Mouse (Mus musculus): ENCODE data around the gene Kras. TPM values are rescaled to one million over a fixed set of nuclear protein-coding genes. Genes with fewer than 3 reads are reported as not detected.
A peak's percentile ranks its signal among the peaks of the same experiment; 100 is the strongest.

The Kras gene
- polyA plus RNA-seq (2015; fragmentation: Nextera tagmentation; extraction: Ambion mirVana): 65.5 and 70.7 TPM in 2 replicates

DNA sequence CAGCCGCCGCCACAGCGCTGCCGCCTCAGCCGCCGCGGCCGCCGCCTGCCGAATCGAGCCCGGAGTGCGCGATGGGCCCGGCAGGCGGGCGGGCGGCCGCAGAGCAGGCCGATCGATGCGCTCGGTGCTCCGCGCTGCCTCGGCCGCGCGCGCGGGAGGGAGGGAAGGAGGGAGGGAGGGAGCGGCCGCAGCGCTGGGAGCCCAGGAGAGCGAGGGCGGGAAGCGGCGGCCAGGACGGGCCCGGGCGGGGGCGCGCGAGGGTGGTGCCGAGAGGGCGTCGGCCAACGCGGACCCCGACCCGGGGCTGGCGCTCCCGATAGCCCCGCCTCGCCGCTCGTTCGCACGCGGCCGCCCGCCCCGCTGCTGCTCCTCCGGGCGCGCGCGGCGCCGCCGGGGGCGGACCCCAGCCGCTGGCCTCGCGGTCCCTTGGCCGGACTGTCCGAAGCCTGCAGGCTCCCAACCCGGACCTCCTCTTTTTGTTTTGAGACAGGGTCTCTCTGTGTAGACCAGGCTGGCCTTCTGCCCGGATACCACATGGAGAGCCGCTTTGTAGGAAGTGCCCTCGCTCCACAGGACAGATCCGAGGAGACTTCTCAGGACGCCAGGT, at the start of gene Kras:
Gene Kras (minus strand): TSS at position 55 of the 607 bp plus-strand sequence.
- Histone ChIP-seq H3K9ac (peak within 1 kb of the TSS; percentile 87), H3K9me3 (replicated peaks) (no peaks in the 10 kb centered on the region), H3K36me3 (peaks cover 3% of the 10 kb centered on the region; the same call in 1 of the 2 replicates), H3K4me3 (replicated peaks) (peak within 1 kb of the TSS; percentile 87), H3K4me2 (replicated peaks) (peak within 1 kb of the TSS; percentile 77), H3K27me3 (no peaks in the 10 kb centered on the region), H3K27ac (replicated peaks) (peak within 1 kb of the TSS; percentile 89), H3K4me1 (peaks cover 15% of the 10 kb centered on the region)
- under 1% methylated on average over 62 of the region's 83 CpGs for WGBS
- ATAC-seq (ENCODE audit: insufficient number of reproducible peaks, low FRiP score, low TSS enrichment, low read depth): peak; percentile 96

DNA sequence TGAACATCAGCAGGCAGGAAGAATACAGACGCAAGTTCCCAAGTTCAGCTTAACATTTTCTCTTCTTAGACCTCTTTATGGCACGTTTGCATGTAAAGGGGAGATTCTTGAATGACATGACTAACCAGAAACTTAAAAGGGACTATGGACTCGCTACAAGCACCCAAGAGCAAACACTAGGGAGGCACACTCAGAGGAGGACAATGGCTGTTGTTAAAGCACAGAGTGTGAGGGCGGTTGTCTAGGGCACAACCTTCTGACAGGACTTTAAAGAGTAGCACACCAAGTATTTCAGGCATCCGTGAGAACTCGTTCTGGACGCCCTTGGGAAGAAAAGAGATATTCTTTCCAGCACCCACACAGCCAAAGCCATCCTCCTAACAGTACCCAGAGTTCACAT, 47.6 kb upstream of the Kras start:
- Histone ChIP-seq H3K27me3 (no peaks in the 10 kb centered on the region), H3K9me3 (replicated peaks) (no peaks in the 10 kb centered on the region), H3K4me2 (replicated peaks) (no peak overlapping the region), H3K36me3 (no peaks in the 10 kb centered on the region), H3K4me3 (replicated peaks) (no peak overlapping the region), H3K4me1 (peaks cover 17% of the 10 kb centered on the region), H3K27ac (replicated peaks) (no peak overlapping the region), H3K9ac (no peak overlapping the region)
- no peak for ATAC-seq (ENCODE audit: insufficient number of reproducible peaks, low FRiP score, low TSS enrichment, low read depth)
- 49% methylated on average over 7 of the region's 7 CpGs for whole genome bisulfite sequencing

DNA sequence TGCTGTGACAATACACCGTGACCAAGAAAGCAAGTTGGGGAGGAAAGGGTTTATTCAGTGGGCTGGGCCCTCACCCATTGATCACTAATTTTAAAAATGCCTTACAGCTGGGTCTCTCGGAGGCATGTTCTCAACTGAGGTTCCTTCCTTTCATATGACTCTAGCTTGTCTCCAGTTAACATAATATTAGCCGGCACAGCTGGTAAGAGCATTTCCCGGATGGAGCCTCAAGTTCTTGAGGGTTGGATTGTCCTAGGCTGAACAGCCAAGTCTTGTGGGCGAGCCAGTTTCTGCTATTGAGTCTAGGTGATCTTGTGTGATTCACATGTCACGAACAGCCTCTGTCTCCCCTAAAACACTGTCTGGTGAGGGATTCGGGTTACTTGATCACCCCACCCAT, 46.9 kb upstream of the Kras start:
- no peaks in the 10 kb centered on the region for H3K9me3 ChIP-seq (replicated peaks)
- no peak for ATAC-seq (ENCODE audit: insufficient number of reproducible peaks, low FRiP score, low TSS enrichment, low read depth)
- H3K4me3 ChIP-seq (replicated peaks): no peak overlapping the region
- no peak overlapping the region for H3K27ac ChIP-seq (replicated peaks)
- H3K4me2 ChIP-seq (replicated peaks): no peak overlapping the region
- no peaks in the 10 kb centered on the region for H3K27me3 ChIP-seq
- no peaks in the 10 kb centered on the region for H3K36me3 ChIP-seq
- 56% methylated on average over 7 of the region's 7 CpGs for WGBS
- H3K9ac ChIP-seq: no peak overlapping the region
- H3K4me1 ChIP-seq: peaks cover 19% of the 10 kb centered on the region

DNA sequence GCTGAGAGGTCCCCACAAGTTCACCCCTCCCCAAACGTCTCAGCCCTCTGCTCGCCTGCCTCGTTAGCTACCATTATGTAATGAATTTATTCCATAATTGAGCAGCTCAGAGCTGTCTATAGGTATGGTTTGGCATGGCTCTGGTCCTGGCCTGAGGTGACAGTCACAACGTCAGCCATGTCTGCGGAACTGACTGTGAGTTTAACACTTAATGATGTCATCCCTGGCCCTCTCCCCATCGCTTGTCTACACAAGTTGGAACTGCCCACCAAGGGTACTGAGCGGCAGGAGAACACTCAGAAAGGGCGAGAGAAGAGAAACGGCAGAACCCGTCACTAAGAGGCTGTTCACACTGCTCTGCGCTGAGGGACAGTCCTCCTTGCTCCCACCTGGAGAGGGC, 45.1 kb upstream of the Kras start:
- no peaks in the 10 kb centered on the region for H3K9me3 ChIP-seq (replicated peaks)
- H3K36me3 ChIP-seq: no peaks in the 10 kb centered on the region
- no peak for ATAC-seq (ENCODE audit: insufficient number of reproducible peaks, low FRiP score, low TSS enrichment, low read depth)
- H3K4me3 ChIP-seq (replicated peaks): no peak overlapping the region
- no peak overlapping the region for H3K4me2 ChIP-seq (replicated peaks)
- WGBS: 62% methylated on average over 11 of the region's 11 CpGs
- no peak overlapping the region for H3K27ac ChIP-seq (replicated peaks)
- H3K9ac ChIP-seq: no peak overlapping the region
- H3K27me3 ChIP-seq: no peaks in the 10 kb centered on the region
- peaks cover 27% of the 10 kb centered on the region for H3K4me1 ChIP-seq

DNA sequence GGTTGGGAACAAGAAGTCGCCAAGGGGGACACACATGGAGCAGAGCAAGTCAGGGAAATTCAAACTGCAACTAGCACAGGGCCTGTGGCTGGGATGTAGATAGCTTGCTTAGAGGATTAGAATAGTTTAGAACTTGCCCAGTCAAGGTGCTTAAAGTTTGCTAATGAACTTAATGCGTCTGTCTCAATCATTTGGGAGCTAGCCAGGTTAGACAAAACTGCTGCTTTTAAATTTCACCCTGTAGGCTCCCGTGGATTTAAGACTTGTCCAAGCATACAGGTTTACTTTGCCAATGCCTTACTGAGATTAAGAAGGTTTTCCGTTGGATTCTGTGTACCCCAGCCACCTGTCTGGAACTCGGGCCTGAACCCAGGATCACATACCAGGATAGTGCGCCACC, 43.1 kb upstream of the Kras start:
- WGBS: 67% methylated on average over 6 of the region's 6 CpGs
- Histone ChIP-seq H3K4me1 (peaks cover 26% of the 10 kb centered on the region), H3K9me3 (replicated peaks) (no peaks in the 10 kb centered on the region), H3K27ac (replicated peaks) (no peak overlapping the region), H3K27me3 (no peaks in the 10 kb centered on the region), H3K9ac (no peak overlapping the region), H3K4me3 (replicated peaks) (no peak overlapping the region), H3K4me2 (replicated peaks) (no peak overlapping the region), H3K36me3 (no peaks in the 10 kb centered on the region)
- no peak for ATAC-seq (ENCODE audit: insufficient number of reproducible peaks, low FRiP score, low TSS enrichment, low read depth)

DNA sequence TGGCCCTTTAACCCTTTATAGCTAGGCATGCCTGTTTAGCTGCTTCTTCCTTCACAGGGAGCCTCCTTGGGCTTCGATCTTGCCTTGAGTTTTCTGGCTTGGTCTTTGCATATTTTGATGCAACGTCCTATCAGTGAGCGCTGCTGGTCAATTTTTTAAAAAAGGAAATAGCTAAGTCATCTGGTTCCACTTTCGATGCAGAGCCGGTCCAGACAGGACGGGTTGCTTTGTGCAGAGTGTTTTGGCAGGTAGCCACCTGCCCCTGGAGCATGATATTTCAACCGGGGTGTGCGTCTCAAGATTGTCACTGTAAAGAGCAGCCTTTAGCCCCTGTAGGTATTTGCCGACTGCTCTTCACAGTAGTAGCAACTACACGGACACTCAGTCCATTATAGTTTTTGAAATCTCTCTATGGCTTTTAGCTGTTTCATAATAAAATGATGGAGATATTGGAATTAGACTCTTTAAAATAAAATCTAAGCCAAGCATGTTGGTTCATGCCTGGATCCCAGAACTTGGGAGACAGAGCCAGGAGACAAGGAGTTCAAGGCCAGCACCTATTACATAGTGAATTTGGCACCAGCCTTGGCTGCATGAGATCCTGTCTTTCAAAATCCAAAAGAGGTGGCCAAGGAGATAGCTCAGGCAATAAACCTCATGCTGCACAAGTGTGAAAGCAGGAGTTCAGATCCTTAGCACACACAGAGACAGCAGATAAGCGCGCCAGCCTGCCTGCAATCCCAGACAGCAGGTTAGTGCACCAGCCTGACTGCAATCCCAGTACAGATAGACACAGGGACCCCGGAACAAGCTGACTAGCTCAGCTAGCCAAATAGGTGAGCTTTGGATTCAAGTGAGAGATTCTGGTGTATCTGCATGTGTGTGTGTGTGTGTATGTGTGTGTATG, 41.6 kb upstream of the Kras start:
- WGBS: 32% methylated on average over 13 of the region's 13 CpGs
- Histone ChIP-seq H3K4me3 (replicated peaks) (no peak overlapping the region), H3K9ac (no peak overlapping the region), H3K4me1 (peaks cover 14% of the 10 kb centered on the region), H3K36me3 (no peaks in the 10 kb centered on the region), H3K4me2 (replicated peaks) (no peak overlapping the region), H3K27me3 (no peaks in the 10 kb centered on the region), H3K9me3 (replicated peaks) (no peaks in the 10 kb centered on the region), H3K27ac (replicated peaks) (peak overlapping the region; percentile 71)
- ATAC-seq (ENCODE audit: insufficient number of reproducible peaks, low FRiP score, low TSS enrichment, low read depth): peak; percentile 51; the same call in 1 of the 2 replicates

DNA sequence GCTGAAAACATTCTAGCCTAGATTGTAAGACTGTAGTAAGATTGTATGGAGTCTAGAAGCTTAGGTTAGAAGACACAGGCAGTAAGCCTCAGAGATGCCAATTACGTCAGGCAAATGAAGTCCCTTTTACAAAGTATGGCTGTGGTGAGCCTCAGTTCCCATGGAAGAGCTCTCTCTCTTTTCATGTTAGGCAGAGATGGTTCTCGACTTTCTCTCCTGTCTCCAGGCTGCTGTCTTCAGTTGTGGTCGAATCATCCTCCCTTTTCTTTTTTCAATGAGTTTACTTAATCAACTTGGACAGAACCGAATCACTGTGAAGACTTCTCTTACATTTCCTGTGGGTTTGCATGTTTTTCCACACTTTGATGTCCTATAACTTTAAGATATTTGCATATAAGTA, 35.6 kb upstream of the Kras start:
- Histone ChIP-seq H3K4me1 (0 out of 2 replicates have a peak, but pooled peaks cover under 1% of the 10 kb centered on the region), H3K36me3 (no peaks in the 10 kb centered on the region), H3K4me2 (replicated peaks) (no peak overlapping the region), H3K9ac (no peak overlapping the region), H3K27me3 (no peaks in the 10 kb centered on the region), H3K4me3 (replicated peaks) (no peak overlapping the region), H3K27ac (replicated peaks) (no peak overlapping the region), H3K9me3 (replicated peaks) (no peaks in the 10 kb centered on the region)
- no peak for ATAC-seq (ENCODE audit: insufficient number of reproducible peaks, low FRiP score, low TSS enrichment, low read depth)
- 56% methylated on average over 4 of the region's 4 CpGs for WGBS

DNA sequence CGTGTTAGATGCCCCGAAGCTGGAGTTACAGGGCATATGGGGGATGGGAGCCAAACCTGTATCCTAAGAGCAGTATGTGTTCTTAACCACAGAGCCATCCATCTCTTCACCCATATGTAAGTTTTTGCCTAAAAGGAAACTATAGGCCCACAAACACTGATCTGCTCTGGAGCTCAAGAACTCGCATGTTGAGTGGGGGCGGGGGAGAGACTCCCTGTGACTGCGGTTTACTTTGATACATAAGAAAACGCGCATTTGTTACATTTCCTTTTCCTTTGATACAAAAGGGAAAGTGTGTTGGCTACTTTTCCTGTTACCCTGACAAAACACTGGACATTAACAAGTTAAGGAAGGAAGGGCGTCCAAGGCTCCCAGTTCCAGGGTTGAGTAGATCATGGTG, 34.2 kb upstream of the Kras start:
- Histone ChIP-seq H3K4me1 (no peaks in the 10 kb centered on the region), H3K4me3 (replicated peaks) (no peak overlapping the region), H3K9me3 (replicated peaks) (no peaks in the 10 kb centered on the region), H3K36me3 (no peaks in the 10 kb centered on the region), H3K27ac (replicated peaks) (no peak overlapping the region), H3K9ac (no peak overlapping the region), H3K27me3 (no peaks in the 10 kb centered on the region), H3K4me2 (replicated peaks) (no peak overlapping the region)
- no peak for ATAC-seq (ENCODE audit: insufficient number of reproducible peaks, low FRiP score, low TSS enrichment, low read depth)
- WGBS: 89% methylated on average over 8 of the region's 8 CpGs

DNA sequence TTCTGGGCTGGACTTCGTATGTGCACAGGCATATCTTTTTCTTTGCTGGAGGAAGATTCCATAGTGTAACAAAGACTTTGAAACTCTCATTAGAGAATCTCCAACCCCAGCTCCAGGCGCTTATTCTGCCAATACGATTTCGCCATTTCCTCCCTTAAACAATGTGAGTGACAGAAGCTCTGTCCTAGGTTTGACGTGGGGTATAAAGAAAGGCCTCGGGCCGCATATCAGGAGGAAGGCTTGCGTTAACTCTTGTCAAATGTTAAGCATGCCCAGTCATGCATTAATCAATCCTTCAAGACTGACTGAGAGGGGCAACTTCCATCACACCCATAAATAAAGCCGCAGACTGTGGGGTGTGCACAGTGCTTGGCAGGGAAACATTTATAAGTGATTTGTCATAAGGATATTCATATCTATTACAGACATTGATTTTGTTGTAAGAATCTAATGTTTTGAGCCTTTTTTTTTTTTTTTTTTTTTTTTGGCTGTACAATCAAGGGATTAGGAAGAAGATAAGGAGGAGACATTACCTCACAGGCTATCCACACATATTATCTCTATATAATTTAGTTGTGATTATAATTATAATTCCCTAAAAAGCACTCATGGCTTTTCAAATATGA, 27.2 kb upstream of the Kras start:
- no peak overlapping the region for H3K9ac ChIP-seq
- H3K4me2 ChIP-seq (replicated peaks): no peak overlapping the region
- ATAC-seq (ENCODE audit: insufficient number of reproducible peaks, low FRiP score, low TSS enrichment, low read depth): no peak
- H3K4me3 ChIP-seq (replicated peaks): no peak overlapping the region
- H3K4me1 ChIP-seq: peaks cover 14% of the 10 kb centered on the region; the same call in 1 of the 2 replicates
- no peaks in the 10 kb centered on the region for H3K27me3 ChIP-seq
- H3K27ac ChIP-seq (replicated peaks): no peak overlapping the region
- no peaks in the 10 kb centered on the region for H3K9me3 ChIP-seq (replicated peaks)
- H3K36me3 ChIP-seq: no peaks in the 10 kb centered on the region
- WGBS: 52% methylated on average over 9 of the region's 9 CpGs

DNA sequence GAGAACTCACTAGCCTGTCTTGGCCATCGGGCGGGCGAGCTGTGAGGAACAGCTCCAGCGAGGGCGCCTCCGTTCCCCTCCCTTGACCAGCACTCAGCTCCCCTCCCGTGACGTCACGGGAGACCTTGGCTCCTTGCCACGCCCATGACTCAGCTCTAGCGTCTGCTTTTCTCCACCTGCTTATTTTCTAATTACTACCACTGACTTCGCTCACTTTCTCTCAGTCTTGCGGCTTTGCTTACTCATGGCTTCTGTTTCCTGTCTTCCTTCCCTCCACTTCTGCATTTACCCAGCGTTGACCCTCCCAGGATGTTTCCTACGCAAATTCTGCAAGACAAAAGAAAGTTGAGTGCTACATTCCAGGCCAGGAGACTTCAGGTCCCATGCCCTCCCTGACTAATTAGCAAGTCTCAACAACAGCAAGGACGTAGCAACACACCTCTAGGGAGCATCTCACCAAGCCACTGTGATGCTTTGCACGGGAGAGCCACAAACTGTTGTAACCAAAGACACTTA, 26.3 kb upstream of the Kras start:
- Histone ChIP-seq H3K4me2 (replicated peaks) (peak overlapping the region; percentile 27), H3K27ac (replicated peaks) (no peak overlapping the region), H3K9me3 (replicated peaks) (no peaks in the 10 kb centered on the region), H3K9ac (no peak overlapping the region), H3K36me3 (no peaks in the 10 kb centered on the region), H3K4me1 (peaks cover 14% of the 10 kb centered on the region; the same call in 1 of the 2 replicates), H3K4me3 (replicated peaks) (peak overlapping the region; percentile 6; the same call in 1 of the 2 replicates), H3K27me3 (no peaks in the 10 kb centered on the region)
- peak; percentile 51; the same call in 1 of the 2 replicates for ATAC-seq (ENCODE audit: insufficient number of reproducible peaks, low FRiP score, low TSS enrichment, low read depth)
- 5% methylated on average over 17 of the region's 17 CpGs for WGBS

Data from embryonic facial prominence, embryonic 15.5 days (tissue).